Mouse (Mus musculus): Measurements from ENCODE around the gene Dnm3.

GRCm38 (mm10) chr1:162186470-162187351 is 291.1 kb downstream of the Dnm3 start:
- TF ChIP-seq CTCF (IDR thresholded peaks at IDR 0.05; ENCODE audit: control insufficient read depth, insufficient read depth, low read length) (no peak), POLR2A (IDR thresholded peaks at IDR 0.05; ENCODE audit: borderline replicate concordance, control insufficient read depth, low read depth, low read length) (no peak)
